Mouse (Mus musculus) Patski (cell line): ENCODE measurements at regions not wholly inside any gene's neighbourhood (a gene's known extent, or its start where the extent isn't known, plus 50 kb on each side); places are given as distances from the start of the nearest gene placed in this dataset.

Experiments
- ATAC-seq: fragments of 100-300 bp; one replicate; pipeline ENCODE4 v1.8.0; 2021
- CTCF ChIA-PET: fragments of 350-600 bp; sonication (Branson Sonifier 250); formaldehyde crosslinking; loops from one replicate; lab custom pipeline; 2022; ENCODE audit warnings: inconsistent platforms; lab: Charles Lee
- POLR2A ChIA-PET: fragments of 350-600 bp; sonication (Branson Sonifier 250); formaldehyde crosslinking; loops from one replicate; lab custom pipeline; 2022; ENCODE audit warnings: antibody characterized with exemption, inconsistent platforms; lab: Charles Lee
- DNase-seq: peaks from one replicate; pipeline ENCODE4 v3.0.0-alpha.2; 2011; ENCODE audit warnings: low read depth, low spot score
- H3K27me3 ChIP-seq: fragments of 371-371 bp; one replicate; pipeline ENCODE4 v1.5.1; 2021
- CTCF ChIP-seq: fragments of 100-300 bp; IDR thresholded peaks from one replicate; pipeline ENCODE4 v1.5.1; 2021
- in situ Hi-C: fragments of 300-500 bp; cut with MboI; formaldehyde crosslinking; loops from 3 replicates; pipeline ENCODE4 v1.11.1; 2018; ENCODE audit warnings: low pct_unique_long_range_greater_than_20kb, mixed read lengths

DNA sequence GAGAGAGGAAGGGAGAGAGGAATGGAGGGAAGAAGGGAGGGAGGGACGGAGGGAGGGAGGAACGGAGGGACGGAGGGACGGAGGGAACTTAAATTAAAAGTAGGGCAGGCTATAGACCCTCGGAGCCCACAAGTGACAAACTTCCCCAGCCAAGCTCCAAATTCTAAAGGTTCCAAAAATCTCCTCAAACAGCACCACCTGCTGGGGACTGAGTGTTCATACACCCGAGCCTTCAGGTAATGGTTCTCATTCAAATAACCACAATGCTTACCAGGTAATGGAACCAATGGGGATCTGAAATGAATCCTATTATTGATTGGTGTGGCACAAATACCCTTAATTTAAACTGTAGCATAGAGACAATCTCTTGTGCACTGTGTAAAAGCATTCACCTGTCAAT, 246.0 kb upstream of the Tmem132c start:
- ChIA-PET CTCF (no interaction called here), POLR2A (no interaction called here)
- DNase-seq (no peak), ATAC-seq (no peak)
- in situ Hi-C loops = no loop called here
- no peaks in the 10 kb centered on the region for H3K27me3 ChIP-seq
- no peak for TF ChIP-seq CTCF

- ChIA-PET CTCF (no interaction called here), POLR2A (no interaction called here)
- ATAC-seq (no peak), DNase-seq (no peak)
- in situ Hi-C loops = no loop called here
- no peak for TF ChIP-seq CTCF
- no peaks in the 10 kb centered on the region for H3K27me3 ChIP-seq
Observed at GRCm38 (mm10) chr5:127014166-127014565, 227.4 kb upstream of the Tmem132c start.

- no peak for DNase-seq
- no peak for ATAC-seq
- no peaks in the 10 kb centered on the region for H3K27me3 ChIP-seq
- ChIA-PET POLR2A (no interaction called here), CTCF (interaction anchor here (1.2 kb wide), 1 partner anchor 26 kb away, joined by 3 read pairs; no protein-coding TSS in a partner anchor)
- no peak for TF ChIP-seq CTCF
- in situ Hi-C loops = no loop called here
Observed at GRCm38 (mm10) chr5:127016467-127017060, 225.0 kb upstream of the Tmem132c start.

GRCm38 (mm10) chr5:127017971-127018370, 223.6 kb upstream of the Tmem132c start:
- no peak for ATAC-seq
- in situ Hi-C loops = no loop called here
- ChIA-PET POLR2A (no interaction called here), CTCF (no interaction called here)
- TF ChIP-seq CTCF = no peak
- H3K27me3 ChIP-seq = no peaks in the 10 kb centered on the region
- no peak for DNase-seq

DNA sequence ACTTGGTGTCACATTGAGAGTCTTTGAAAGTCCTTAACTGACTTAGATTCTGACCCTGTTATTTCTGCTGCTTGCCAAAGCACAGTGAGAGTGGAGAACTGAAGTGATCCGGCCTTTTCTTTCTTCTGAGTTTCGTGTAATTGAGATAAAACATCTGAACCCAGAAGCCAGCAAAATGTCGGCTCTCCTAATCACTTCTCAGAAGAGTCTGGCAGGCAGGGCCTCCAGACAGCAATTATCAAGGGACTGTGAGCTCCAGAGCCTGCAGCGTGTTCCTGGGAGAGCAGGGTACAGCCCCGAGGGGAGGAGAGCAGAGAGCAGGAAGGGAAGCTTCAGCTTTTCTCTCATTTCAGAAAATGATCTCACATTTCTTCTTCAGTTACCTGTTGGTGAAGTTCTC, 205.1 kb upstream of the Tmem132c start:
- POLR2A ChIA-PET = no interaction called here
- DNase-seq (no peak), ATAC-seq (no peak)
- no peak for TF ChIP-seq CTCF
- no peaks in the 10 kb centered on the region for H3K27me3 ChIP-seq
- in situ Hi-C loops = no loop called here
- CTCF ChIA-PET = no interaction called here

DNA sequence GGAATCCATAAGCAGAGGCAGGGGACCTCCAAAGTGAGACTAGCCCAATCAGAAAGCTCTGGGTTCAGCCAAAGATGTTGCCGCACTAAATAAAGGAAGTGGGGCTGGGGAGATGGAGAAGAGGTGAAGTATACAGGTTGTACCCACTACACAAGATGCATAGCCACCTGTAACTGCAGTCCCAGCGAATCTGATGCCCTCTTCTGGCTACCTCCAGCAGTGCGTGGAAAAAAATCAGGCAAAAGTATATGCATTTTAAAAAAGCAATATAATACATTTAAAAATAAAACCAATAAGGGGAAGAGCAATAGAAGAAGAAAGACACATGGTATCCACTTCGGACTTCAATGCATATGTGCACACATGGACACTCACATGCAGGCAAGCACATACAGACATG, 183.8 kb upstream of the Tmem132c start:
- POLR2A ChIA-PET = no interaction called here
- no peak for DNase-seq
- no peak for ATAC-seq
- no peak for TF ChIP-seq CTCF
- in situ Hi-C loops = no loop called here
- CTCF ChIA-PET = no interaction called here
- H3K27me3 ChIP-seq = no peaks in the 10 kb centered on the region

DNA sequence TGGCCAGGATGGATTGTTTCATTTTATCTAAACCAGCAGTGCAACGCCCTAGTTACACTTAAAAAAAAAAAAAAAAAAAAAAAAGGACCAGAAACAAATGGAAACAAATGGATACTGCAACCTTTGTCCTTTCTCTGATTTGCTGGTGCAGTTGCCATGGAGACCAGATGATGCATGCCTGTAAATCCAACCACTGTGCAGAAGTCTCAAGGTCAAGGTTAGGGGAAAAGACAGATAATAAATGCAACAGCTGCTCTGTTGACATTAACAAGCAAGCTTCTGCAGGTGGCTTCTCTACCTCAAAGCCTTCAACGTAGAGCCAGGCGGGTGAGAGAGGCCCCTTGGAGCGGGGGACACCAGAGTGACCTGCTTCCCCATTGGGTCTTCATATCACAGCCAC, 167.3 kb upstream of the Tmem132c start:
- ATAC-seq (no peak), DNase-seq (no peak)
- in situ Hi-C loops = no loop called here
- no peaks in the 10 kb centered on the region for H3K27me3 ChIP-seq
- POLR2A ChIA-PET = no interaction called here
- no peak for TF ChIP-seq CTCF
- CTCF ChIA-PET = no interaction called here
